ENCODE assay signal across 8 mouse cellular contexts in genomic region chr19:7314976-7315586, GRCm38 (mm10). TPM values are rescaled to one million over a fixed set of nuclear protein-coding genes. Genes with fewer than 3 reads are reported as not detected.
DNase-seq lines count a peak whose midpoint lies in the region; ATAC-seq and TF ChIP-seq lines count a peak whose summit lies in the region.
"Had no signal": no experiment of that assay in that cellular context is flagged by ENCODE, and none has a peak within 500 bp of the region (broad histone marks: within the 10 kb centered on the region; RNA-seq: fewer than 3 reads in every experiment).

No protein-coding gene starts in this region.

- H3K27ac ChIP-seq in hindbrain, postnatal 0 days, result peak overlapping the region; percentile 29; the same call in 1 of the 2 replicates
- H3K27ac ChIP-seq in hindbrain, embryonic 10.5 days, result no peak overlapping the region
- H3K27ac ChIP-seq: embryonic facial prominence, embryonic 12.5 days had no signal

- H3K27me3 ChIP-seq in hindbrain, postnatal 0 days (ENCODE audit: insufficient read depth, low read length), result no peaks in the 10 kb centered on the region
- no peaks in the 10 kb centered on the region for H3K27me3 ChIP-seq in hindbrain, embryonic 10.5 days (ENCODE audit: insufficient read depth, poor library complexity, severe bottlenecking)
- H3K27me3 ChIP-seq: embryonic facial prominence, embryonic 12.5 days had no signal

- ATAC-seq in hindbrain, postnatal 0 days, result no peak

- H3K4me1 ChIP-seq in hindbrain, postnatal 0 days (ENCODE audit: insufficient read depth, low read length), result peaks cover 24% of the 10 kb centered on the region
- H3K4me1 ChIP-seq in hindbrain, embryonic 10.5 days (replicated peaks), result peaks cover 30% of the 10 kb centered on the region

- no peak for TF ChIP-seq CTCF in hindbrain, postnatal 0 days (IDR thresholded peaks at IDR 0.05; ENCODE audit: low read depth)

- H3K9me3 ChIP-seq in hindbrain, postnatal 0 days (ENCODE audit: low read length), result no peaks in the 10 kb centered on the region
- H3K9me3 ChIP-seq in hindbrain, embryonic 10.5 days, result no peaks in the 10 kb centered on the region
- H3K9me3 ChIP-seq: embryonic facial prominence, embryonic 12.5 days had no signal

- no peaks in the 10 kb centered on the region for H3K36me3 ChIP-seq in hindbrain, postnatal 0 days (ENCODE audit: insufficient read depth, low read length)
- no peaks in the 10 kb centered on the region; the same call in 1 of the 2 replicates for H3K36me3 ChIP-seq in hindbrain, embryonic 10.5 days
- H3K36me3 ChIP-seq: embryonic facial prominence, embryonic 12.5 days had no signal

- no peak overlapping the region for H3K4me3 ChIP-seq in hindbrain, postnatal 0 days (ENCODE audit: low read length)
- H3K4me3 ChIP-seq in hindbrain, embryonic 10.5 days, result no peak overlapping the region
- H3K4me3 ChIP-seq: embryonic facial prominence, embryonic 12.5 days had no signal

- 55% methylated on average over 8 of the region's 8 CpGs for WGBS in hindbrain, postnatal 0 days
- WGBS in hindbrain, embryonic 10.5 days, result 96% methylated on average over 8 of the region's 8 CpGs

- no peak overlapping the region for H3K9ac ChIP-seq in hindbrain, postnatal 0 days (replicated peaks; ENCODE audit: low read length)
- H3K9ac ChIP-seq: embryonic facial prominence, embryonic 12.5 days had no signal

- peak; percentile 65 for DNase-seq in hindbrain, postnatal 0 days (ENCODE audit: low spot score)
- no peak for DNase-seq in hindbrain, embryonic 10.5 days (ENCODE audit: low spot score)
- DNase-seq in 416B (ENCODE audit: low read depth) (peak; percentile 64), MEL-GATA-1-ER (ENCODE audit: extremely low read depth, low read depth) (peak; percentile 60)
- peak; percentile 62 for DNase-seq in layer of hippocampus, adult 9-11 months
- DNase-seq in thymus, postnatal 4 days, result no peak
- DNase-seq in spleen, postnatal 14 days (ENCODE audit: low spot score in 2 of 2), result no peak

- no peak overlapping the region for H3K4me2 ChIP-seq in hindbrain, postnatal 0 days (ENCODE audit: low read depth, low read length)
- H3K4me2 ChIP-seq: embryonic facial prominence, embryonic 12.5 days had no signal

RNA-seq across cellular contexts. Expression of gene Mark2, which starts 26.6 kb away (rescaled TPM):
- total RNA-seq in hindbrain, postnatal 0 days (2014; rRNA removed), result 39.9 and 47.8 TPM in 2 replicates
- polyA plus RNA-seq in hindbrain, postnatal 0 days (2015; fragmentation: Nextera tagmentation; extraction: Ambion mirVana), result 31.4 and 36.2 TPM in 2 replicates
- 47.0 and 56.5 TPM in 2 replicates for polyA plus RNA-seq in hindbrain, embryonic 10.5 days (2016; fragmentation: Nextera tagmentation; extraction: Ambion mirVana)

RNA-seq across cellular contexts. Expression of gene Rcor2, which starts 48.0 kb away (rescaled TPM):
- 73.2 and 91.7 TPM in 2 replicates for total RNA-seq in hindbrain, postnatal 0 days (2014; rRNA removed)
- polyA plus RNA-seq in hindbrain, postnatal 0 days (2015; fragmentation: Nextera tagmentation; extraction: Ambion mirVana), result 14.8 and 16.6 TPM in 2 replicates
- 72.0 and 79.1 TPM in 2 replicates for polyA plus RNA-seq in hindbrain, embryonic 10.5 days (2016; fragmentation: Nextera tagmentation; extraction: Ambion mirVana)

Comparison
In these comparisons a context has a peak if more than half of its experiments do, and no peak if none do; other contexts are left out.
1. DNase-seq: peak in hindbrain, postnatal 0 days (single experiment), 416B (single experiment), MEL-GATA-1-ER (single experiment) and layer of hippocampus, adult 9-11 months (single experiment); none in hindbrain, embryonic 10.5 days (single experiment), thymus, postnatal 4 days (single experiment) and spleen, postnatal 14 days (0 of 2).